Mouse (Mus musculus): ENCODE results near the gene Map9.
"Not testable (repeated sequence)": the region's sequence is repeated elsewhere in the genome, so short reads cannot be mapped to it uniquely, and the experiment has no call there.

Gene Map9

GRCm38 (mm10) chr3:82417958-82418357, 60.1 kb downstream of the Map9 start:
- no peak for DNase-seq

- DNase-seq = no peak
These were observed 77.5 kb downstream of the Map9 start for GRCm38 (mm10) chr3:82435351-82435750.

- no peak for DNase-seq
These were observed 83.1 kb downstream of the Map9 start for GRCm38 (mm10) chr3:82440976-82441375.

GRCm38 (mm10) chr3:82441601-82442000, 83.8 kb downstream of the Map9 start:
- not testable (repeated sequence) for DNase-seq

Data from lung, adult 18-20 months (tissue).